Mouse (Mus musculus) hindbrain, postnatal 0 days (tissue): ENCODE measurements around the gene Clic4. TPM values are rescaled to one million over a fixed set of nuclear protein-coding genes. Genes with fewer than 3 reads are reported as not detected.

Source experiments
- ATAC-seq: fragments of 200-750 bp; cut with Nextera tagmentation; 2 replicates; pipeline ENCODE4 v1.8.0; 2017; ENCODE audit warnings: mild to moderate bottlenecking, moderate TSS enrichment, moderate library complexity
- DNase-seq: peaks from one replicate; pipeline ENCODE4 v3.0.0-alpha.2; 2015; ENCODE audit warnings: low spot score
- H3K27ac ChIP-seq: fragments of 300-500 bp; sonication (generic); 2 replicates; pipeline ENCODE4 v1.5.1; 2014; ENCODE audit warnings: mild to moderate bottlenecking
- H3K27me3 ChIP-seq: fragments of 300-500 bp; sonication (generic); 2 replicates; pipeline ENCODE4 v1.6.1; 2014; ENCODE audit warnings: low read length, mixed read lengths; ENCODE audit not compliant: insufficient read depth
- H3K36me3 ChIP-seq: fragments of 300-500 bp; sonication (generic); 2 replicates; pipeline ENCODE4 v1.6.1; 2014; ENCODE audit warnings: low read length, mixed read lengths; ENCODE audit not compliant: insufficient read depth
- H3K4me1 ChIP-seq: fragments of 300-500 bp; sonication (generic); 2 replicates; pipeline ENCODE4 v1.6.1; 2014; ENCODE audit warnings: antibody characterized with exemption, low read length, mixed read lengths; ENCODE audit not compliant: insufficient read depth
- H3K4me2 ChIP-seq: fragments of 300-500 bp; sonication (generic); 2 replicates; pipeline ENCODE4 v1.6.1; 2014; ENCODE audit warnings: low read depth, mild to moderate bottlenecking, low read length, moderate library complexity, mixed read lengths
- H3K4me3 ChIP-seq: fragments of 300-500 bp; sonication (generic); 2 replicates; pipeline ENCODE4 v1.5.1; 2014; ENCODE audit warnings: low read length
- H3K9ac ChIP-seq: fragments of 300-500 bp; sonication (generic); replicated peaks from 2 replicates; pipeline ENCODE4 v1.6.1; 2014; ENCODE audit warnings: mild to moderate bottlenecking, low read length, moderate library complexity, mixed read lengths
- H3K9me3 ChIP-seq: fragments of 300-500 bp; sonication (generic); 2 replicates; pipeline ENCODE4 v1.6.1; 2016; ENCODE audit warnings: low read length, mixed read lengths
- CTCF ChIP-seq: IDR thresholded peaks from 2 replicates; pipeline ENCODE4 v1.5.1; 2016; ENCODE audit warnings: antibody characterized with exemption, control low read depth, low read depth
- WGBS: fragments of 180-500 bp; shearing (Covaris S2); extraction: QIAGEN DNeasy Blood & Tissue Kit; methylation state at CpG from one replicate; pipeline ENCODE4 v1.1.7; 2014; 5-methylcytosine and 5-hydroxymethylcytosine counted together
- polyA plus RNA-seq: library from polyadenylated mRNA; unstranded; fragments of >200 nt; fragmentation: Nextera tagmentation; extraction: Ambion mirVana; gene quantifications from 2 replicates; pipeline ENCODE4 v1.2.1, GENCODE M21; 2015
- total RNA-seq: library from RNA; depleted of rRNA; stranded (reverse); fragments of >200 nt; gene quantifications from 2 replicates; pipeline ENCODE4 v1.2.3, GENCODE M21; 2014

Clic4 gene
- total and polyA plus RNA-seq, 2 experiments from 2014 or later, result 57.1 to 70.1 TPM

GRCm38 (mm10) chr4:135246866-135247756 is 25.5 kb downstream of the Clic4 start:
- 59% methylated on average over 23 of the region's 23 CpGs for WGBS
- Histone ChIP-seq H3K4me3 (no peak overlapping the region), H3K27ac (no peak overlapping the region), H3K27me3 (no peaks in the 10 kb centered on the region), H3K9ac (no peak overlapping the region), H3K4me2 (no peak overlapping the region), H3K9me3 (no peaks in the 10 kb centered on the region), H3K4me1 (no peaks in the 10 kb centered on the region), H3K36me3 (no peaks in the 10 kb centered on the region)
- TF ChIP-seq CTCF, result no peak
- no peak for ATAC-seq
- DNase-seq, result no peak

GRCm38 (mm10) chr4:135246444-135246843 is 26.2 kb downstream of the Clic4 start:
- Histone ChIP-seq H3K27me3 (no peaks in the 10 kb centered on the region), H3K4me1 (no peaks in the 10 kb centered on the region; the same call in 1 of the 2 replicates), H3K4me2 (no peak overlapping the region), H3K4me3 (no peak overlapping the region), H3K9me3 (no peaks in the 10 kb centered on the region), H3K27ac (no peak overlapping the region), H3K9ac (no peak overlapping the region), H3K36me3 (no peaks in the 10 kb centered on the region)
- ATAC-seq (no peak), DNase-seq (no peak)
- no peak for TF ChIP-seq CTCF
- 64% methylated on average over 2 of the region's 2 CpGs for WGBS

- Histone ChIP-seq H3K9ac (no peak overlapping the region), H3K27ac (no peak overlapping the region), H3K4me1 (no peaks in the 10 kb centered on the region; the same call in 1 of the 2 replicates), H3K36me3 (no peaks in the 10 kb centered on the region), H3K27me3 (no peaks in the 10 kb centered on the region), H3K9me3 (no peaks in the 10 kb centered on the region), H3K4me2 (no peak overlapping the region), H3K4me3 (no peak overlapping the region)
- no peak for ATAC-seq
- no peak for TF ChIP-seq CTCF
- 91% methylated on average over 11 of the region's 11 CpGs for WGBS
- no peak for DNase-seq
Observed at GRCm38 (mm10) chr4:135245841-135246240, 26.8 kb downstream of the Clic4 start.

- no peaks in the 10 kb centered on the region for H3K36me3 ChIP-seq
- H3K4me2 ChIP-seq, result no peak overlapping the region
- H3K27ac ChIP-seq, result no peak overlapping the region
- H3K9me3 ChIP-seq, result no peaks in the 10 kb centered on the region
- 80% methylated on average over 3 of the region's 3 CpGs for WGBS
- no peak for ATAC-seq
- no peak overlapping the region for H3K9ac ChIP-seq
- no peak for DNase-seq
- no peak overlapping the region for H3K4me3 ChIP-seq
- peaks cover 4% of the 10 kb centered on the region; the same call in 1 of the 2 replicates for H3K4me1 ChIP-seq
- H3K27me3 ChIP-seq, result no peaks in the 10 kb centered on the region
- TF ChIP-seq CTCF, result peak; percentile 47; the same call in 1 of the 2 replicates
Observed at GRCm38 (mm10) chr4:135244335-135244734, 28.3 kb downstream of the Clic4 start.

GRCm38 (mm10) chr4:135242913-135243541 is 29.6 kb downstream of the Clic4 start:
- ATAC-seq, result no peak
- WGBS, result 71% methylated on average over 7 of the region's 7 CpGs

GRCm38 (mm10) chr4:135242383-135242782 is 30.2 kb downstream of the Clic4 start:
- no peak for TF ChIP-seq CTCF
- peaks cover 4% of the 10 kb centered on the region; the same call in 1 of the 2 replicates for H3K4me1 ChIP-seq
- no peak overlapping the region for H3K4me2 ChIP-seq
- ATAC-seq (no peak), DNase-seq (no peak)
- no peaks in the 10 kb centered on the region for H3K27me3 ChIP-seq
- no peak overlapping the region for H3K4me3 ChIP-seq
- H3K9me3 ChIP-seq, result no peaks in the 10 kb centered on the region
- H3K9ac ChIP-seq, result no peak overlapping the region
- H3K27ac ChIP-seq, result no peak overlapping the region
- H3K36me3 ChIP-seq, result no peaks in the 10 kb centered on the region
- 93% methylated on average over 5 of the region's 5 CpGs for WGBS

More at GRCm38 (mm10) chr4:135242913-135243541, 29.6 kb downstream of the Clic4 start:
- Histone ChIP-seq H3K4me3 (no peak overlapping the region), H3K27ac (no peak overlapping the region), H3K9me3 (no peaks in the 10 kb centered on the region), H3K9ac (no peak overlapping the region), H3K27me3 (no peaks in the 10 kb centered on the region), H3K4me2 (no peak overlapping the region), H3K36me3 (no peaks in the 10 kb centered on the region), H3K4me1 (peaks cover 4% of the 10 kb centered on the region; the same call in 1 of the 2 replicates)
- DNase-seq, result no peak
- no peak for TF ChIP-seq CTCF
